Mouse (Mus musculus): ENCODE results near the gene Mical3. TPM values are rescaled to one million over a fixed set of nuclear protein-coding genes. Genes with fewer than 3 reads are reported as not detected.

Mical3 gene
- polyA plus RNA-seq, 1 experiment = 16.2 TPM

DNA sequence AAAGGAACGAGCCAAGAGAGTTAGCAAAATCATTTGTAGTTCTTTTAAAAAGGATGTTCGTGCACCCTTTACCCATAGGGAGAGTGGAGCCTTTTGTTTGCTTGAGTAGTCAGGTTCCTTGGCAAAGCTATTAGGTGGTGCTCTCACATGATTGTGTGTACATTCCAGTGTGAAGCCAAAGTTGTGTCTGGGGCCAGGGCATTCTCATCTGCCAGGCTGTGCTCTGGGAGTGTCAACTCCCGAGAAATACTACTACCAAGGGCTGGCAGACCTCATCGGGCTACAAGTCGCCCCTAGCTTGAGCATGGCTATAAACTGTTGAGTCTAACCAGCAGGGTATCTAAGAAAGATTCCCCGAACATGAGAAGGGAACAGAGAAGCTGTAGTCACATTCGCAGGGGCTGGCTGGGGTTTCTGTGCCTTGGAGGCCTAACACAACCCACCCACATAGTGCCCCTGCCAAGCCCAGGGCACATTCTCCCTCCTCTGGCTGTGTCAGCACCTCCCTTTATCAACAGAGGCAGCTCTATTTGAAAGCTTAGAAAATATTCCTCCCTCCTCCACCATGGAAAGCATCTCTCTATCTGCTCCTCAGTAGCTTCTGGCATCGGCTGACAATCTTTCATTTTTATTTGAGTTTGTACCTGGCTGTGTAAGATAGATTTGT is 130.8 kb downstream of the Mical3 start:
- no peaks in the 10 kb centered on the region for H3K36me3 ChIP-seq (ENCODE audit: control insufficient read depth, insufficient read depth, low read length)
- H3K27me3 ChIP-seq (ENCODE audit: control insufficient read depth, insufficient read depth, low read length) = no peaks in the 10 kb centered on the region
- WGBS = 95% methylated on average over 8 of the region's 8 CpGs
- no peak overlapping the region for H3K4me3 ChIP-seq (ENCODE audit: control insufficient read depth, insufficient read depth, low read length)
- no peak for DNase-seq
- no peaks in the 10 kb centered on the region for H3K4me1 ChIP-seq (replicated peaks; ENCODE audit: control insufficient read depth, insufficient read depth, low read length)
- no peak overlapping the region for H3K27ac ChIP-seq (ENCODE audit: control insufficient read depth, insufficient read depth, low read length)
- TF ChIP-seq POLR2A (IDR thresholded peaks at IDR 0.05; ENCODE audit: control insufficient read depth, extremely low read depth, insufficient read depth, low read length, poor library complexity) = no peak
- TF ChIP-seq CTCF (IDR thresholded peaks at IDR 0.05; ENCODE audit: borderline replicate concordance, control insufficient read depth, extremely low read depth, insufficient read depth, low read length, poor library complexity) = no peak

DNA sequence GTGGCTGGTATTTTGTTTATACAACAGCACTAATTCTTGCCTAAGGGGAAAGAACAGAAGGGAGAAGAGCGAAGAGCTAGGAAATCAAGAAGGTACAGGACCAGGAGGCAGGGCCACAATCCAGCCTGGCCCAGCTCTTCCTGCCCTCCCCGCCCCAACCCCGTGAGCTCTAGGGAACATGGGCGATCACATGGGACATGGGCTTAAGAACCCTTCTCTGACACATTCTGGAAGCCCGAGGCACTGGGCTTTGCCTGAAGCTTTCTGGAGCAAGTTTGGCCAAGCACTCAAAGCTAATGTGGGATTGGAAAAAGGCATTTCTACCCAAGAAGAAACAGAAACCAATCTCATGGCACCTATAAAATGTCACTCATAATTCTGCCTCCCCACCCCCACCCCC is 131.7 kb downstream of the Mical3 start:
- H3K36me3 ChIP-seq (ENCODE audit: control insufficient read depth, insufficient read depth, low read length) = no peaks in the 10 kb centered on the region
- H3K27ac ChIP-seq (ENCODE audit: control insufficient read depth, insufficient read depth, low read length) = no peak overlapping the region
- TF ChIP-seq POLR2A (IDR thresholded peaks at IDR 0.05; ENCODE audit: control insufficient read depth, extremely low read depth, insufficient read depth, low read length, poor library complexity) (no peak), CTCF (IDR thresholded peaks at IDR 0.05; ENCODE audit: borderline replicate concordance, control insufficient read depth, extremely low read depth, insufficient read depth, low read length, poor library complexity) (no peak)
- H3K4me1 ChIP-seq (replicated peaks; ENCODE audit: control insufficient read depth, insufficient read depth, low read length) = no peaks in the 10 kb centered on the region
- WGBS = 95% methylated on average over 5 of the region's 5 CpGs
- no peaks in the 10 kb centered on the region for H3K27me3 ChIP-seq (ENCODE audit: control insufficient read depth, insufficient read depth, low read length)
- DNase-seq = no peak
- no peak overlapping the region for H3K4me3 ChIP-seq (ENCODE audit: control insufficient read depth, insufficient read depth, low read length)

DNA sequence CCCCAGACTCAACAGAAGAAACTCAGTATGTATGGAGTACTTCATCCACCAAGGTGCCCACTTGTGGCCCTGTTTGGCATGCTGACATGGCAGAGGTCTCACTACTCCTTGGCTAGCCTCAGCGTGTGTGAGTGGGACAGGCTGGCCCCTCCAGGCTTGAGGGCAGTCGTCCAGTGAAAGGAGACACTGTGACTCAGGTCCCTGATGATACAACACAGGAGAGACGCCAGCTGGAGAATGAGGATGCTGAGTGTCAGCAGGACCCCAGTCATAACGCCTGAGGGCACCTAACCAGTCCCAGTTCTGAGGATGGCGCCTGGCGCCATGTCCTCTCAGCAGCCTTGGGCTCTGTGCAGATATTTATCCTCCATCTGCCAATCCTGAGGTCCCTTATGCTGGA is 134.2 kb downstream of the Mical3 start:
- Histone ChIP-seq H3K27me3 (ENCODE audit: control insufficient read depth, insufficient read depth, low read length) (no peaks in the 10 kb centered on the region), H3K36me3 (ENCODE audit: control insufficient read depth, insufficient read depth, low read length) (no peaks in the 10 kb centered on the region), H3K4me1 (replicated peaks; ENCODE audit: control insufficient read depth, insufficient read depth, low read length) (no peaks in the 10 kb centered on the region), H3K27ac (ENCODE audit: control insufficient read depth, insufficient read depth, low read length) (no peak overlapping the region), H3K4me3 (ENCODE audit: control insufficient read depth, insufficient read depth, low read length) (no peak overlapping the region)
- WGBS = 93% methylated on average over 6 of the region's 6 CpGs
- DNase-seq = no peak
- TF ChIP-seq CTCF (IDR thresholded peaks at IDR 0.05; ENCODE audit: borderline replicate concordance, control insufficient read depth, extremely low read depth, insufficient read depth, low read length, poor library complexity) = no peak
- no peak for TF ChIP-seq POLR2A (IDR thresholded peaks at IDR 0.05; ENCODE audit: control insufficient read depth, extremely low read depth, insufficient read depth, low read length, poor library complexity)

DNA sequence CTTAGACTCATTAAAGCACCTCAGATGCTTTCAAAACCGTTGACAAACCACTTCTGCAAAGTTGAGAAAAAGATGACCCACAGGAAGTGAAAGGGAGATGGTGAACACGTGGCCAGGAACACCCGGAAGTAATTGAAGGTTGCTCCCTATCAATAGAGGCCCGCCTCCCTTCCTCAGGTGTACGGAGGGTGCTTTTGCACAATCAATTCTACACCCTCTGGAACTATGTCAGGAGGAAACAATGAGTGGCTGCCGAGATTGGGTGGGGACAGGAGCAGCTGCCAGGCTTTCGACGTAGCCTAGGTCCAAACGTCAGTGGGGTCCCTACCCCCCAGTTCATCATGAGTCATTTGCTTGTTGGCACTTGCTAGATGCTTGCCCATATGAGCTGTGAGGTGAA is 135.3 kb downstream of the Mical3 start:
- Histone ChIP-seq H3K27me3 (ENCODE audit: control insufficient read depth, insufficient read depth, low read length) (no peaks in the 10 kb centered on the region), H3K27ac (ENCODE audit: control insufficient read depth, insufficient read depth, low read length) (no peak overlapping the region), H3K36me3 (ENCODE audit: control insufficient read depth, insufficient read depth, low read length) (no peaks in the 10 kb centered on the region), H3K4me1 (replicated peaks; ENCODE audit: control insufficient read depth, insufficient read depth, low read length) (no peaks in the 10 kb centered on the region), H3K4me3 (ENCODE audit: control insufficient read depth, insufficient read depth, low read length) (no peak overlapping the region)
- TF ChIP-seq POLR2A (IDR thresholded peaks at IDR 0.05; ENCODE audit: control insufficient read depth, extremely low read depth, insufficient read depth, low read length, poor library complexity) (no peak), CTCF (IDR thresholded peaks at IDR 0.05; ENCODE audit: borderline replicate concordance, control insufficient read depth, extremely low read depth, insufficient read depth, low read length, poor library complexity) (no peak)
- DNase-seq = no peak
- 76% methylated on average over 9 of the region's 9 CpGs for WGBS

DNA sequence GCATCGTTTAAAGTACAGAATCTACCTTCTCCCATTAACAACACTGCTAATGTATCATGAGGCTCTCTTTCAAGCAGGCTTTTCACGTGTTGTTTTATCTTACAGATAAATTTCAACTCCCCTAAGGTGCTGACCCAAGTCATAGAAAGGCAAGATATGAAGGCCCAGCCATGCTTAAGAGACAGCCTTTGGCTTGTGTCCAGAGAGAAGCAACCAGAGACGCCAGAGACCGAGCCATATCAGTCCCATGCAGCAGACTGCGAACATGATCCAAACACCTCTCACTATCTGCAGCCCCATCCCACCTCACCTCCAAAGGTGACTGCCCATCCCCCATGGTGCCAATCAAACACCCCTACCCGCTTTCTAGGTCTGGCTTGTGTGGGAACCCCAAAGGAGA is 138.9 kb downstream of the Mical3 start:
- Histone ChIP-seq H3K4me3 (ENCODE audit: control insufficient read depth, insufficient read depth, low read length) (no peak overlapping the region), H3K27me3 (ENCODE audit: control insufficient read depth, insufficient read depth, low read length) (no peaks in the 10 kb centered on the region), H3K27ac (ENCODE audit: control insufficient read depth, insufficient read depth, low read length) (no peak overlapping the region), H3K36me3 (ENCODE audit: control insufficient read depth, insufficient read depth, low read length) (no peaks in the 10 kb centered on the region), H3K4me1 (replicated peaks; ENCODE audit: control insufficient read depth, insufficient read depth, low read length) (no peaks in the 10 kb centered on the region)
- 96% methylated on average over 6 of the region's 6 CpGs for WGBS
- TF ChIP-seq POLR2A (IDR thresholded peaks at IDR 0.05; ENCODE audit: control insufficient read depth, extremely low read depth, insufficient read depth, low read length, poor library complexity) = no peak
- no peak for DNase-seq

DNA sequence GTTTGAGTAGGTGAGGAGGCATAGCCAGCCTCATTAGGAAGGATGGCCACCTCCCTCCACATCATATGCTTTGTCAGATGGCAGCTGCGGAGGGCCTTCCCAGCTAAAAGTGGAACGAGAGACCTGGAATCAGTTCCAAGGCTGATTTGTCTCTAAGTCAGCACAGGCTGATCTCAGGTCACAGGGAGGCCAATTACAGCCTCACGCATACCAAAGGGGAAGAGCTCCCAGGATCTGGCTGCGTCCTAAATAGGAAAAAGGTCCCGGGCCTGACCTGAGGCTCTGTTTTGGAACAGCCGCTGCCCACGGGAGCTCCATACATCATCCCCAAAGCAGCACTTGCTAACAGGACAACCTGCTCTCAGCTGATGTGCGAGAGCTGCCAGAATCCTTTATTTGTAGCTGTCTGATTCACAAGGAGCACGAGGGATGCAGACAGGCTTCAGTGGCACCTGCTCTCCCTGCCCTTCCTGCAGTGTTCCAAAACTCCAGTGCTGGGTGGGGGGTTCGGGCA is 143.2 kb downstream of the Mical3 start:
- Histone ChIP-seq H3K36me3 (ENCODE audit: control insufficient read depth, insufficient read depth, low read length) (no peaks in the 10 kb centered on the region), H3K27ac (ENCODE audit: control insufficient read depth, insufficient read depth, low read length) (no peak overlapping the region), H3K27me3 (ENCODE audit: control insufficient read depth, insufficient read depth, low read length) (no peaks in the 10 kb centered on the region), H3K4me3 (ENCODE audit: control insufficient read depth, insufficient read depth, low read length) (no peak overlapping the region), H3K4me1 (replicated peaks; ENCODE audit: control insufficient read depth, insufficient read depth, low read length) (no peaks in the 10 kb centered on the region)
- TF ChIP-seq POLR2A (IDR thresholded peaks at IDR 0.05; ENCODE audit: control insufficient read depth, extremely low read depth, insufficient read depth, low read length, poor library complexity) (no peak), CTCF (IDR thresholded peaks at IDR 0.05; ENCODE audit: borderline replicate concordance, control insufficient read depth, extremely low read depth, insufficient read depth, low read length, poor library complexity) (no peak)
- WGBS = 94% methylated on average over 10 of the region's 10 CpGs
- DNase-seq = no peak

DNA sequence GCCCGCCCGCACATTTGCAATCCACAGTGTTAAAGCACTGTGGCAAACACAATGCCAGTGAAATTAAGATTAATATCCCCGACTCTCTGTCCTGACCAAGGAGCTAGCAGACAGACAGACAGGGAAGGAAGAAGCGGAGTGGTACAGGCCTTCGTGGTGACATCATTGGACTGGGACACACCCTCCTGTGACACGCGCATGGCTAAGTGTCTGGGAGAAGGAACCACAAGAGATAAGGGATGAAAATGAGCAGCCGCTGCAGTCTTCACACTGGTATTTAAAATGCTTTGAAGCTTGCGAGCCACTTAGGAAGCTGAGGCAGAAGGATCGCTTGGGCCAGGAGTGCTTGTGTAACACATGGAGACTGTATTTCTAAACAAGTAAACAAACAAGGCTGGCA is 143.6 kb downstream of the Mical3 start:
- TF ChIP-seq POLR2A (IDR thresholded peaks at IDR 0.05; ENCODE audit: control insufficient read depth, extremely low read depth, insufficient read depth, low read length, poor library complexity) = no peak
- no peak for TF ChIP-seq CTCF (IDR thresholded peaks at IDR 0.05; ENCODE audit: borderline replicate concordance, control insufficient read depth, extremely low read depth, insufficient read depth, low read length, poor library complexity)
- WGBS = 91% methylated on average over 10 of the region's 10 CpGs

More for the DNA sequence above, 143.6 kb downstream of the Mical3 start:
- no peak for DNase-seq
- no peaks in the 10 kb centered on the region for H3K36me3 ChIP-seq (ENCODE audit: control insufficient read depth, insufficient read depth, low read length)
- no peak overlapping the region for H3K27ac ChIP-seq (ENCODE audit: control insufficient read depth, insufficient read depth, low read length)
- H3K4me1 ChIP-seq (replicated peaks; ENCODE audit: control insufficient read depth, insufficient read depth, low read length) = no peaks in the 10 kb centered on the region
- H3K4me3 ChIP-seq (ENCODE audit: control insufficient read depth, insufficient read depth, low read length) = no peak overlapping the region
- H3K27me3 ChIP-seq (ENCODE audit: control insufficient read depth, insufficient read depth, low read length) = no peaks in the 10 kb centered on the region

All from thymus, adult 2 months (tissue).